Mouse (Mus musculus) liver, adult 2 months (tissue): ENCODE data around the gene Nt5c2. TPM values are rescaled to one million over a fixed set of nuclear protein-coding genes. Genes with fewer than 3 reads are reported as not detected.

Source experiments
- DNase-seq: peaks from one replicate; pipeline ENCODE4 v3.0.0-alpha.2; 2011; ENCODE audit warnings: low read depth, low spot score; ENCODE audit errors: extremely low read depth
- H3K27ac ChIP-seq: fragments of 200-500 bp; replicated peaks from 2 replicates; pipeline ENCODE4 v1.5.1; 2012; ENCODE audit warnings: low read depth, mild to moderate bottlenecking, control low read depth, inconsistent platforms, low read length; ENCODE audit not compliant: insufficient read depth
- H3K27me3 ChIP-seq: fragments of 200-500 bp; 2 replicates; pipeline ENCODE4 v1.6.1; 2012; ENCODE audit warnings: mild to moderate bottlenecking, moderate library complexity, low read length, inconsistent platforms; ENCODE audit not compliant: control insufficient read depth, insufficient read depth
- H3K36me3 ChIP-seq: fragments of 200-500 bp; 2 replicates; pipeline ENCODE4 v1.6.1; 2012; ENCODE audit warnings: low read length, inconsistent platforms; ENCODE audit not compliant: control insufficient read depth, insufficient read depth
- H3K4me1 ChIP-seq: fragments of 200-500 bp; 2 replicates; pipeline ENCODE4 v1.6.1; 2011; ENCODE audit warnings: low read length; ENCODE audit not compliant: control insufficient read depth, insufficient read depth
- H3K4me3 ChIP-seq: fragments of 200-500 bp; 2 replicates; pipeline ENCODE4 v1.5.1; 2011; ENCODE audit warnings: low read depth, mild to moderate bottlenecking, control low read depth, low read length, moderate library complexity; ENCODE audit not compliant: insufficient read depth
- H3K79me2 ChIP-seq: fragments of 200-500 bp; 2 replicates; pipeline ENCODE4 v1.6.1; 2012; ENCODE audit warnings: inconsistent platforms, mild to moderate bottlenecking, low read length, moderate library complexity; ENCODE audit not compliant: control insufficient read depth, insufficient read depth
- H3K9ac ChIP-seq: fragments of 200-500 bp; 2 replicates; pipeline ENCODE4 v1.6.1; 2012; ENCODE audit warnings: low read depth, mild to moderate bottlenecking, control low read depth, inconsistent platforms, low read length
- CTCF ChIP-seq: fragments of 200-500 bp; IDR thresholded peaks from 2 replicates; pipeline ENCODE4 v1.5.1; 2011; ENCODE audit warnings: low read depth, low read length, control low read depth
- POLR2A ChIP-seq: fragments of 200-500 bp; IDR thresholded peaks from 2 replicates; pipeline ENCODE4 v1.6.1; 2011; ENCODE audit warnings: low read length, control low read depth; ENCODE audit not compliant: insufficient read depth; ENCODE audit errors: extremely low read depth
- WGBS: fragments of 180-500 bp; shearing (Covaris S2); methylation state at CpG from one replicate; pipeline ENCODE4 v1.1.7; 2018; 5-methylcytosine and 5-hydroxymethylcytosine counted together
- polyA plus RNA-seq: library from polyadenylated mRNA; depleted of rRNA; stranded (reverse); fragments of >200 nt; gene quantifications from 2 replicates; pipeline ENCODE4 v1.2.3, GENCODE M21; 2012
- total RNA-seq: library from RNA; depleted of rRNA; stranded (reverse); fragments of >200 nt; gene quantifications from 2 replicates; pipeline ENCODE4 v1.2.3, GENCODE M21; 2014

Gene Nt5c2
- total and polyA plus RNA-seq, 2 experiments = 7.5 to 12.6 TPM

DNA sequence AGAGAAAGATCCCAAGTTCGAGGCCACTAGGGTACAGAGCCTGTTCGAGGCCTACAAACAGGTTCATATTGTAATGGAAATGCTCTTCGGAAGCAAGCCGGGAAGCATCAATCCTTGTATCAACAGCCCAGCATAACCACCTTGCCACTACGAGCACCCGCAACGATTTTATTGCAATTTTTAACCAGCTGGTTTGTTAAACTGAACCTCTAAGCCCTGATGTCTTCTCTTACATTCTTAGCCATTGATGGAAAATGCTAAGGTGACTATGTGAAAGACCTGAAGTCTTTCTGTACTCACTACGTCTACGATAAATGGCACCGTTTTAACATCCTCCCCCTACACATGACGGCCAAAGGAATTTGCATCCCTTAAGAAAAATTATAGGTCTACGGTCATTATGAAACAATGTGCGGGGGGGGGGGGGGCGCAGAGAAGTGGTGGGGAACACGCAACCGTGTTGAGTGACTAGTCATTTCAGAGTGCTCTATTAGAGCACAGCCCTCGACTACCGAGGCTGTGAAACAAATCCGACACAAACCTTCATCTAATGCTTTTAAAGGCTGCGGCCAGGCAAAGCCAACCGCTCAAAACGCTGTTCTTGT lies 53.8 kb downstream of the Nt5c2 start:
- Histone ChIP-seq H3K4me3 (peak overlapping the region; percentile 66), H3K36me3 (no peaks in the 10 kb centered on the region), H3K79me2 (peaks cover 21% of the 10 kb centered on the region; the same call in 1 of the 2 replicates), H3K4me1 (peaks cover 28% of the 10 kb centered on the region), H3K27ac (peak overlapping the region; percentile 87), H3K9ac (peak overlapping the region; percentile 72), H3K27me3 (no peaks in the 10 kb centered on the region)
- no peak for TF ChIP-seq CTCF
- no peak for TF ChIP-seq POLR2A
- 5% methylated on average over 22 of the region's 22 CpGs for WGBS
- peak; percentile 27 for DNase-seq

DNA sequence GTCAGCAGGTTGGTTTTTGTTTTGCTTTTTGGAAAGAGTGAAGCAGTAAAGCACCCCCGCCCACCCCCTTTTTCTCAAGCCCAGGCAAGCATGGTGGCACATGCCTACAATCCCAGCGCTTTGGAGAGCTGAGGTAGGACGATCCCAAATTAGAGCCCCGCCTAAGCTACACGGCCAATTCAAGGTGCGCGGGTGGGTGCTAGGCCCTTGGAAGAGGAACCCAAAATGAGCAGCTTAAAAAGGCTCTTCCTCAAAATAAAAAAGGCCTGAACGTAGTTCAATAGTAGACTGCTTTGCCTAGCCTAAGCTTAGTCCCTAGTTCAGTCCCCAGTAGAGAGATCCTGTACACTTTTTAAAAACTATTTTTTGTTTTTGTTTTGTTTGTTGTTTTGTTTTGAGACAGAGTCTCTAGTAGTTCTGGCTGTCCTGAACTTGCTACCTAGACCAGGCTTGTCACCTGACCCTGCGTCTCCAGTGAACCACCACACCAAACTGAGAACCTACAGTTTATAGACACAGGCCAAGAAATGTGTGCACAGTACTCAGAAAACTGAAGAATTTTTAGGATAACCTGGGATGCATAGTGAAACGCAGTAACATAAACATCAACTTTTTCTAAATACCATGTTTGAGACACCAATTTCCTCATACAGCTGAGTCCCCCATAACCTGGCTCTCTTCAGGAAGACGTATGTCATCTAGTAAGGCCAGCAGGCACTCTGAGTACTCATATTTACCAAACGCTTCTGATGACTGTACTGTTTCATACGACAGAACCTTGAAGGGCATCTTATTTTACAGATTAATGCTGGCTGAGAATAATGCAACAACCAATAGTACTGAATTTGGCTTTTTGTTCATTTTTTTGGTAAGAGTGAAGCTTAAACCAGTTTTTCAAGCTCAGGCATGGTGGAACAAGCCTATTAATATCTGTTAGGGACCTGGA lies 54.6 kb downstream of the Nt5c2 start:
- TF ChIP-seq CTCF = no peak
- 74% methylated on average over 13 of the region's 13 CpGs for WGBS

DNA sequence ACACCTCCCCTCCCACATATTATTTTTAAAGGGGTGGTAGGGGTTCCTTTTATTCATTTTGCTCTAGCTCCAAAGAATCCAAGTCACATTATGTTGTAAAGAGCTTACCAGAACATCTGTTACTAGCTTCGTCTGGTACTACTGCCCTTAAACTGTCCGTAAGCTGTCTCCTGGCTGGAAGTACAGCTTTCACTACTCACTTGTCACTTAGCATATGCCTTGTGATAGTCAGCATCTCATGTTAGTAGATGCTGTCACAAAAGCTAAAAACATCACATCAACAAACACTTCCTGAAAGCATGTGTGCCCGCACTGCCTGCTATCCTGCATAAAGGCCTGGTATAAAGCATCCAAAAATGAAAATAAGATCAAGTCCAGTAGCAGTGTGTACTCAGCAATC lies 55.4 kb downstream of the Nt5c2 start:
- Histone ChIP-seq H3K27ac (peak overlapping the region; percentile 42; the same call in 1 of the 2 replicates), H3K4me3 (no peak overlapping the region), H3K27me3 (no peaks in the 10 kb centered on the region), H3K79me2 (peaks cover 28% of the 10 kb centered on the region; the same call in 1 of the 2 replicates), H3K9ac (no peak overlapping the region; the same call in 1 of the 2 replicates), H3K36me3 (no peaks in the 10 kb centered on the region), H3K4me1 (peaks cover 32% of the 10 kb centered on the region)
- DNase-seq = no peak
- TF ChIP-seq CTCF (no peak), POLR2A (no peak)
- 77% methylated on average over 3 of the region's 3 CpGs for WGBS

More for the DNA sequence above, 54.6 kb downstream of the Nt5c2 start:
- Histone ChIP-seq H3K27me3 (no peaks in the 10 kb centered on the region), H3K4me3 (0 out of 2 replicates have a peak overlapping the region, but pooled peaks have one; percentile 66), H3K4me1 (peaks cover 28% of the 10 kb centered on the region), H3K27ac (peak overlapping the region; percentile 35; the same call in 1 of the 2 replicates), H3K36me3 (no peaks in the 10 kb centered on the region), H3K9ac (peak overlapping the region; percentile 72; the same call in 1 of the 2 replicates), H3K79me2 (peaks cover 24% of the 10 kb centered on the region; the same call in 1 of the 2 replicates)
- no peak for DNase-seq

DNA sequence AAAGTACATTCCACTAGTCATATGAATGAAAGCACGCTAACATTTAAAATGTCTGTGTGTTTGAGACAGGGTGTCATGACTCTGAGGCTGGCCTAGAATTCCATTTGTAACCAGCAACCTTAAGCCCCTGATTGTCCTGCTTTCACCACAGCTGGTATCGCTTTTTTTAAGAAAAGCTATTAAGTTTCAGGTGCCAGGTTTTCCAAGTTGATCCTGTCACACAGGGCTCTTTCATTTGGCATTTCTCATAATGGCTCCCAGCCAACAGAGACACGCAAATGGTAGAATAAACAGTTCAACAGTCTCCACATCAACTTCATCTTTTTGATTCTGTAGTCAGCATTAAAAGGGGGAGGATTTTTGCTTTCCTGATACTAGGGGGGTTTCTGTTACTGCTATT lies 56.4 kb downstream of the Nt5c2 start:
- DNase-seq = peak; percentile 86

DNA sequence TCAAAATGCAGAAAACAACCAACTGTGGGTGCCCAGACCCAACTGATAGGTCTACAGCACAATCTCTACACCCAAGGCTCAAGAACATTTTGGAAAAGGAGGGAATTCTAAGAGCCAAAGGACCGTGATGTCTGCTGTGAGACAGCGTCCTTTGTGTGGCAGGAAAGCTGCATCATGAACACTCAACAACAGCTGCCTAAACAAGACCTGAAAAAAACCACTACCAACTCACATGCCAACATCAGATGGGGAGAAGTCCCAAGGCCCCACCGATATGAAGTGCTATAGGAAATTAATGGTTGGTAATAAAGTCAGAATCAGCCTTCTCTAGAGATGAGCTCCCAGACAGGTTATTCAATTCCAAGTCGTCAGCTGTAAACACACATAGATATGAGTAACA lies 57.0 kb downstream of the Nt5c2 start:
- no peak for TF ChIP-seq CTCF
- no peak for TF ChIP-seq POLR2A
- 84% methylated on average over 4 of the region's 4 CpGs for WGBS
- peaks cover 34% of the 10 kb centered on the region for H3K4me1 ChIP-seq

More for the DNA sequence above, 56.4 kb downstream of the Nt5c2 start:
- WGBS = 35% methylated on average over 3 of the region's 3 CpGs
- H3K9ac ChIP-seq = no peak overlapping the region
- no peak overlapping the region for H3K4me3 ChIP-seq
- no peak overlapping the region; the same call in 1 of the 2 replicates for H3K27ac ChIP-seq
- TF ChIP-seq POLR2A (no peak), CTCF (no peak)
- H3K4me1 ChIP-seq = peaks cover 34% of the 10 kb centered on the region
- H3K36me3 ChIP-seq = no peaks in the 10 kb centered on the region
- H3K27me3 ChIP-seq = no peaks in the 10 kb centered on the region
- peaks cover 33% of the 10 kb centered on the region; the same call in 1 of the 2 replicates for H3K79me2 ChIP-seq

More for the DNA sequence above, 57.0 kb downstream of the Nt5c2 start:
- Histone ChIP-seq H3K79me2 (peaks cover 34% of the 10 kb centered on the region; the same call in 1 of the 2 replicates), H3K27me3 (no peaks in the 10 kb centered on the region), H3K9ac (no peak overlapping the region), H3K4me3 (no peak overlapping the region), H3K36me3 (no peaks in the 10 kb centered on the region), H3K27ac (no peak overlapping the region)
- DNase-seq = no peak
